Mouse (Mus musculus): ENCODE results near the gene Fancd2os. TPM values are rescaled to one million over a fixed set of nuclear protein-coding genes. Genes with fewer than 3 reads are reported as not detected.
A peak's percentile ranks its signal among the peaks of the same experiment; 100 is the strongest.

Fancd2os gene
- polyA plus RNA-seq, 1 experiment from 2014 or later = not detected

DNA sequence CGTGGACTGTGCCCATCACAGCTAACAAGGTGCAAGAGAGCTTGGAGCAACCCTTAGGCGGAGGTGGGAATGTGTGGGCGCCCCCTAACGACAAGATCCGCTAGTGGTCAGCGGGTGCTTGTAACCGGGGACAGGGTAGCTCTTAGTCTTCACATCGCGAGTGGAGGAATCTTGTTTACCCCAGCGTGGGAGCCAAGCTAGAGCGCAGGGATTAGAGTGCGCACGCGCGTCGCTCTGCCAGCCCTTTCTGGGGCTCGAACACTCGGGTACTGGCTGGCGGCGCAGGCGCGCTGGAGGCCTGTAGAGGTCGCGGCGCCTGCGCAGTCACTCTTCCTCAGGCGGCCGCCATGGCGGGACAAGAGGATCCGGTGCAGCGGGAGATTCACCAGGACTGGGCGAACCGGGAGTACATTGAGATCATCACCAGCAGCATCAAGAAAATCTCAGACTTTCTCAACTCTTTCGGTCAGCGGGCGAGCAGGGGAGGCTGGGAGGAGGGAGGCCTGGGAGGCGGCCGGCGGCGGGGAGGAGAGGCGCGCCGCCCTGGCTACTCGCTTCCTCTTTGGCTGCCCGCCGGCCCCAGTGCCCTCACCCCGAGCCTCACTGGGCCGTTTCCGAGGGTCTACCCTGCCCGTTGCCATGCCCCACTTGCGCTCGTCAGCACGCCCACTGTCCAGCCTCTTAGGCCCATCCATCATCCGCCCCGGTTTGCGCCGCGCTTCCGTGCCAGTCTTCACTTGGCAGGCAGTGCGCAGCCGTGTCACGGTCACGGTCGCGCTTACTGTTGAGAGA lies 4.1 kb upstream of the Fancd2os start, which contains the start of gene Brk1:
Gene Brk1, plus strand, starts transcription at position 341 of the 792 bp plus-strand sequence.
- Histone ChIP-seq H3K4me3 (ENCODE audit: low read depth, low read length) (peak within 1 kb of the TSS; percentile 92), H3K9me3 (ENCODE audit: control insufficient read depth, low read length) (no peaks in the 10 kb centered on the region), H3K4me1 (replicated peaks; ENCODE audit: control insufficient read depth, insufficient read depth) (peaks cover 6% of the 10 kb centered on the region; the same call in 1 of the 2 replicates), H3K27ac (replicated peaks) (peak within 1 kb of the TSS; percentile 87), H3K36me3 (ENCODE audit: control insufficient read depth, insufficient read depth, low read length) (no peaks in the 10 kb centered on the region), H3K4me2 (replicated peaks; ENCODE audit: low read depth) (peak within 1 kb of the TSS; percentile 81), H3K9ac (ENCODE audit: low read length) (peak within 1 kb of the TSS; percentile 89), H3K27me3 (ENCODE audit: control insufficient read depth, insufficient read depth, low read length) (no peaks in the 10 kb centered on the region)
- WGBS = under 1% methylated on average over 52 of the region's 65 CpGs
- DNase-seq (ENCODE audit: low spot score) (peak; percentile 85), ATAC-seq (ENCODE audit: low FRiP score, low TSS enrichment) (peak; percentile 91)
- TF ChIP-seq EP300 (optimal IDR thresholded peaks at IDR 0.05) (no peak), CTCF (IDR thresholded peaks at IDR 0.05; ENCODE audit: low read depth) (peak; percentile 67)

DNA sequence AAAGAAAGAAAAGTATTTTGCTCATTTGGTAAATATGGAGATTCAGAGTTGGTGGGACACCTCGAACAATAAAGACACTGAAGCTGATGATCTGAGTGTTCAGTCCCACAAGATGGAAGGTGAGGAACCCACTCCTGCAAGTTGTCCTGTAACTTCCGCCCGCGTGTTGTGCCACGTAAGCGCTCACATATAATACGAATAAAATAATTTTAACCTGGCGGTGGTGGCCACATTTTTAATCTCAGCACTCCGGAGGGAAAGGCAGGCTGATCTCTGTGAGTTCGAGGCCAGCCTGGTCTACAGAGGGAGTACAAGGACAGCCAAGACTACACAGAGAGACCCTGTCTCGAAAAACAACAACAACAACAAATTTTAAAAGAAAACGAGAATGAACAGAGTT lies 3.5 kb upstream of the Fancd2os start:
- Histone ChIP-seq H3K36me3 (ENCODE audit: control insufficient read depth, insufficient read depth, low read length) (no peaks in the 10 kb centered on the region), H3K4me1 (replicated peaks; ENCODE audit: control insufficient read depth, insufficient read depth) (peaks cover 6% of the 10 kb centered on the region; the same call in 1 of the 2 replicates), H3K27me3 (ENCODE audit: control insufficient read depth, insufficient read depth, low read length) (no peaks in the 10 kb centered on the region), H3K9me3 (ENCODE audit: control insufficient read depth, low read length) (no peaks in the 10 kb centered on the region), H3K9ac (ENCODE audit: low read length) (no peak overlapping the region; the same call in 1 of the 2 replicates), H3K4me3 (ENCODE audit: low read depth, low read length) (peak overlapping the region; percentile 92), H3K27ac (replicated peaks) (no peak overlapping the region), H3K4me2 (replicated peaks; ENCODE audit: low read depth) (peak overlapping the region; percentile 81)
- 55% methylated on average over 12 of the region's 12 CpGs for WGBS
- ATAC-seq (ENCODE audit: low FRiP score, low TSS enrichment) = no peak; the same call in 1 of the 2 replicates
- DNase-seq (ENCODE audit: low spot score) = no peak
- TF ChIP-seq EP300 (optimal IDR thresholded peaks at IDR 0.05) = no peak
- TF ChIP-seq CTCF (IDR thresholded peaks at IDR 0.05; ENCODE audit: low read depth) = no peak

DNA sequence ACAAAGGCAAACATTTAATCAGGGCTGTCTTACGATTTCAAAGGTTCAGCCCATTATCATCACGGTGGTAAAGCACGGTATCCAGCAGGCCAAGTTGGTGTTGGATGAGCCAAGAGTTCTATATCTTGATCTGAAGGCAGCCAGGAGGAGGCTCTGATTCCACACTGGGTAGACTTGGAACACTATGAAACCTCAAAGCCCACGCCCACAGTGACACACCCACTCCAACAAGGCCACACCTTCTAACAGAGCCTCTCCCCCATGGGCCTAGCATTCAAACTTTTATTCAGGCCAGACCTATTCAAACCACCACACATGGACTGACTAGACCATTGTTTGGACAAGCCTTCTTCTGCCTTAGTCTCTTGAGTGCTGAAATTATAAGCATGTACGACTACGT lies 2.3 kb upstream of the Fancd2os start:
- Histone ChIP-seq H3K4me1 (replicated peaks; ENCODE audit: control insufficient read depth, insufficient read depth) (peaks cover 6% of the 10 kb centered on the region; the same call in 1 of the 2 replicates), H3K4me3 (ENCODE audit: low read depth, low read length) (no peak overlapping the region), H3K27ac (replicated peaks) (no peak overlapping the region), H3K9me3 (ENCODE audit: control insufficient read depth, low read length) (no peaks in the 10 kb centered on the region), H3K9ac (ENCODE audit: low read length) (no peak overlapping the region), H3K4me2 (replicated peaks; ENCODE audit: low read depth) (no peak overlapping the region), H3K36me3 (ENCODE audit: control insufficient read depth, insufficient read depth, low read length) (no peaks in the 10 kb centered on the region), H3K27me3 (ENCODE audit: control insufficient read depth, insufficient read depth, low read length) (no peaks in the 10 kb centered on the region)
- no peak for DNase-seq (ENCODE audit: low spot score)
- WGBS = 85% methylated on average over 6 of the region's 6 CpGs
- TF ChIP-seq CTCF (IDR thresholded peaks at IDR 0.05; ENCODE audit: low read depth) (no peak), EP300 (optimal IDR thresholded peaks at IDR 0.05) (no peak)
- ATAC-seq (ENCODE audit: low FRiP score, low TSS enrichment) = no peak

DNA sequence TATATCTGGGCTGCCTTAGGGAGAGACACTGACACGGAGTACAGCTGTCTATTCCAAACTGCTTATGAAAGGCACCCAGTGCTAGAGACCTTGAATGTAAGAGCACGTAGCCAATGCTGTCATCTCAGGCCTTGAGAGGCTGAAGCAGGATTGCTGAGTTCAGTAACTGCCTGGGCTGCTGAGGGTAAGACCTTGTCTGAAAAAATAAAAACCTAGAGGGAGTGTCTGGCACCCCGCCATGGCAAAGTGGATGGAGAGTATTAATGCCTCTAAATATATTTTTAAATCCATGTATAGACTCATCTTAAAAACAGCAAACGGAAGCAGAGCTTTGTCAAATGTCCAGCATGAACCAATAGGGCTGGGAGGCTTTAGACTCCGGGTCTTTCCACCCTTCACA lies 682 bp downstream of the Fancd2os start:
- no peak for DNase-seq (ENCODE audit: low spot score)
- Histone ChIP-seq H3K36me3 (ENCODE audit: control insufficient read depth, insufficient read depth, low read length) (no peaks in the 10 kb centered on the region), H3K4me2 (replicated peaks; ENCODE audit: low read depth) (no peak overlapping the region), H3K9ac (ENCODE audit: low read length) (no peak overlapping the region), H3K27ac (replicated peaks) (no peak overlapping the region), H3K4me1 (replicated peaks; ENCODE audit: control insufficient read depth, insufficient read depth) (no peaks in the 10 kb centered on the region), H3K27me3 (ENCODE audit: control insufficient read depth, insufficient read depth, low read length) (no peaks in the 10 kb centered on the region), H3K4me3 (ENCODE audit: low read depth, low read length) (no peak overlapping the region), H3K9me3 (ENCODE audit: control insufficient read depth, low read length) (no peaks in the 10 kb centered on the region)
- ATAC-seq (ENCODE audit: low FRiP score, low TSS enrichment) = no peak
- 39% methylated on average over 5 of the region's 5 CpGs for WGBS
- TF ChIP-seq CTCF (IDR thresholded peaks at IDR 0.05; ENCODE audit: low read depth) (no peak), EP300 (optimal IDR thresholded peaks at IDR 0.05) (no peak)

DNA sequence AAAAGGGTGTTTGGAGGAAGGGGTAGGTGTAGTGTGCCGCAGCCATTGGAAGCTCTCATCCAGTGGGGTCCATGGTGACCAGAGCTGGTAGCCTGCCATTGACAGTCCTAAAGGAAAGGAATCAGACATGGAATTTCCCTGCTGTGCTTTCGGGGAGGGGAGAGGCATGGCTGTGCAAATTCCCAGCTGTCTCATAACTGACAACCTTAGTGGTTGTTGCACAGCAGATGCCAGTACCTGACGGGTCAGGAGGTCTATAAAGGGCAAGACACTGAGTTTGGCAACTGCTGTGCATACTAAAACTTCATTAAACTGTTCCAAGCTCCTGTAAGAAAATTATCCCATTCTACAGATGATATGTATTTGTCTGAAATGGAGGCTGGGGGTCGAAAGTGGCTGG lies 2.6 kb downstream of the Fancd2os start:
- ATAC-seq (ENCODE audit: low FRiP score, low TSS enrichment) (no peak), DNase-seq (ENCODE audit: low spot score) (no peak)
- TF ChIP-seq CTCF (IDR thresholded peaks at IDR 0.05; ENCODE audit: low read depth) = no peak
- no peak for TF ChIP-seq EP300 (optimal IDR thresholded peaks at IDR 0.05)
- no peak overlapping the region for H3K4me2 ChIP-seq (replicated peaks; ENCODE audit: low read depth)
- no peak overlapping the region for H3K9ac ChIP-seq (ENCODE audit: low read length)
- no peaks in the 10 kb centered on the region for H3K36me3 ChIP-seq (ENCODE audit: control insufficient read depth, insufficient read depth, low read length)
- WGBS = 92% methylated on average over 4 of the region's 4 CpGs
- no peaks in the 10 kb centered on the region for H3K27me3 ChIP-seq (ENCODE audit: control insufficient read depth, insufficient read depth, low read length)
- no peaks in the 10 kb centered on the region for H3K4me1 ChIP-seq (replicated peaks; ENCODE audit: control insufficient read depth, insufficient read depth)
- no peak overlapping the region for H3K4me3 ChIP-seq (ENCODE audit: low read depth, low read length)
- H3K9me3 ChIP-seq (ENCODE audit: control insufficient read depth, low read length) = no peaks in the 10 kb centered on the region
- H3K27ac ChIP-seq (replicated peaks) = no peak overlapping the region

DNA sequence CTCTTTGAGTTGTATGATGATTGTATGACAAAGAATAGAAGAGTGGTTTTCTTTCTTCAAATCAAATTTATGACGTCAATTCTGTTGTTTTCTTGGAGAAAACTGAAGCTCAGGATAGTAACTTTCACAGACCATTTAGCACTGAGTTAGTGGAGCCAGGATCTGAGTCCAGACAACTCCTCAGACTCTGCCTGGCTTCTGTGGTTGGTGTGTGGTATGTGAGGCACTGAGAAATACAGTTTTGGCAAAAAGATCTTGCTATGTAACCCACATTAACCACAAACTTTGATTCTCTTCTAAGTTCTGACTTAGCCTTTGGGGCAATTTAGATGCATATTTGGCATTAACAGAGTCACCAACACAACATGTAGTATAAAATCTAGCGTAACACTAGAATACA lies 7.9 kb downstream of the Fancd2os start:
- 93% methylated on average over 2 of the region's 2 CpGs for WGBS
- no peak overlapping the region for H3K27ac ChIP-seq (replicated peaks)
- ATAC-seq (ENCODE audit: low FRiP score, low TSS enrichment) = no peak
- no peaks in the 10 kb centered on the region for H3K27me3 ChIP-seq (ENCODE audit: control insufficient read depth, insufficient read depth, low read length)
- H3K9me3 ChIP-seq (ENCODE audit: control insufficient read depth, low read length) = no peaks in the 10 kb centered on the region
- no peaks in the 10 kb centered on the region for H3K36me3 ChIP-seq (ENCODE audit: control insufficient read depth, insufficient read depth, low read length)
- H3K4me3 ChIP-seq (ENCODE audit: low read depth, low read length) = no peak overlapping the region
- no peaks in the 10 kb centered on the region for H3K4me1 ChIP-seq (replicated peaks; ENCODE audit: control insufficient read depth, insufficient read depth)
- H3K9ac ChIP-seq (ENCODE audit: low read length) = no peak overlapping the region
- H3K4me2 ChIP-seq (replicated peaks; ENCODE audit: low read depth) = no peak overlapping the region
- TF ChIP-seq CTCF (IDR thresholded peaks at IDR 0.05; ENCODE audit: low read depth) = no peak
- no peak for TF ChIP-seq EP300 (optimal IDR thresholded peaks at IDR 0.05)
- DNase-seq (ENCODE audit: low spot score) = no peak
